Mouse (Mus musculus) embryonic facial prominence, embryonic 12.5 days (tissue): ENCODE data around the gene Actl11. TPM values are rescaled to one million over a fixed set of nuclear protein-coding genes. Genes with fewer than 3 reads are reported as not detected.

ENCODE experiments used
- ATAC-seq: fragments of 200-750 bp; cut with Nextera tagmentation; 2 replicates; pipeline ENCODE4 v1.8.0; 2017; ENCODE audit not compliant: insufficient number of reproducible peaks, insufficient read depth, low FRiP score, low TSS enrichment
- H3K27ac ChIP-seq: fragments of 300-500 bp; sonication (generic); 2 replicates; pipeline ENCODE4 v1.5.1; 2016; ENCODE audit warnings: mild to moderate bottlenecking
- H3K27me3 ChIP-seq: fragments of 300-500 bp; sonication (generic); 2 replicates; pipeline ENCODE4 v1.6.1; 2016; ENCODE audit warnings: mild to moderate bottlenecking, moderate library complexity
- H3K36me3 ChIP-seq: fragments of 300-500 bp; sonication (generic); 2 replicates; pipeline ENCODE4 v1.6.1; 2016; ENCODE audit warnings: mild to moderate bottlenecking
- H3K4me1 ChIP-seq: fragments of 300-500 bp; sonication (generic); 2 replicates; pipeline ENCODE4 v1.6.1; 2016
- H3K4me2 ChIP-seq: fragments of 300-500 bp; sonication (generic); replicated peaks from 2 replicates; pipeline ENCODE4 v1.6.1; 2016; ENCODE audit warnings: mild to moderate bottlenecking, moderate library complexity
- H3K4me3 ChIP-seq: fragments of 300-500 bp; sonication (generic); 2 replicates; pipeline ENCODE4 v1.5.1; 2016; ENCODE audit warnings: mild to moderate bottlenecking
- H3K9ac ChIP-seq: fragments of 300-500 bp; sonication (generic); 2 replicates; pipeline ENCODE4 v1.6.1; 2016; ENCODE audit warnings: mild to moderate bottlenecking, moderate library complexity
- H3K9me3 ChIP-seq: fragments of 300-500 bp; sonication (generic); 2 replicates; pipeline ENCODE4 v1.6.1; 2016; ENCODE audit warnings: mild to moderate bottlenecking, moderate library complexity
- WGBS: fragments of 180-500 bp; shearing (Covaris S2); methylation state at CpG from one replicate; pipeline ENCODE4 v1.1.7; 2016; 5-methylcytosine and 5-hydroxymethylcytosine counted together
- polyA plus RNA-seq: library from polyadenylated mRNA; unstranded; fragments of >200 nt; fragmentation: Nextera tagmentation; extraction: Ambion mirVana; gene quantifications from 2 replicates; pipeline ENCODE4 v1.2.1, GENCODE M21; 2016

Actl11 gene
- polyA plus RNA-seq, 1 experiment from 2014 or later, result not detected

- H3K36me3 ChIP-seq, result no peaks in the 10 kb centered on the region
- no peak for ATAC-seq
- no peaks in the 10 kb centered on the region for H3K9me3 ChIP-seq
- H3K4me3 ChIP-seq, result no peak overlapping the region
- 77% methylated on average over 13 of the region's 13 CpGs for WGBS
- H3K4me2 ChIP-seq, result no peak overlapping the region
- H3K27ac ChIP-seq, result no peak overlapping the region
- H3K4me1 ChIP-seq, result peaks cover 12% of the 10 kb centered on the region
- H3K9ac ChIP-seq, result no peak overlapping the region
- H3K27me3 ChIP-seq, result no peaks in the 10 kb centered on the region
Measured at GRCm38 (mm10) chr9:107949184-107949921, 21.1 kb downstream of the Actl11 start.

GRCm38 (mm10) chr9:107949922-107950235 lies 21.6 kb downstream of the Actl11 start, which contains the start of gene Traip:
Gene Traip, plus strand, starts transcription at chr9:107950136.
- Histone ChIP-seq H3K4me2 (peak within 1 kb of the TSS; percentile 78), H3K36me3 (no peaks in the 10 kb centered on the region), H3K4me3 (peak within 1 kb of the TSS; percentile 78), H3K9ac (peak within 1 kb of the TSS; percentile 64), H3K27ac (peak within 1 kb of the TSS; percentile 63; the same call in 1 of the 2 replicates), H3K4me1 (peaks cover 12% of the 10 kb centered on the region), H3K9me3 (no peaks in the 10 kb centered on the region), H3K27me3 (no peaks in the 10 kb centered on the region)
- no peak for ATAC-seq
- 83% methylated on average over 10 of the region's 10 CpGs for WGBS

DNA sequence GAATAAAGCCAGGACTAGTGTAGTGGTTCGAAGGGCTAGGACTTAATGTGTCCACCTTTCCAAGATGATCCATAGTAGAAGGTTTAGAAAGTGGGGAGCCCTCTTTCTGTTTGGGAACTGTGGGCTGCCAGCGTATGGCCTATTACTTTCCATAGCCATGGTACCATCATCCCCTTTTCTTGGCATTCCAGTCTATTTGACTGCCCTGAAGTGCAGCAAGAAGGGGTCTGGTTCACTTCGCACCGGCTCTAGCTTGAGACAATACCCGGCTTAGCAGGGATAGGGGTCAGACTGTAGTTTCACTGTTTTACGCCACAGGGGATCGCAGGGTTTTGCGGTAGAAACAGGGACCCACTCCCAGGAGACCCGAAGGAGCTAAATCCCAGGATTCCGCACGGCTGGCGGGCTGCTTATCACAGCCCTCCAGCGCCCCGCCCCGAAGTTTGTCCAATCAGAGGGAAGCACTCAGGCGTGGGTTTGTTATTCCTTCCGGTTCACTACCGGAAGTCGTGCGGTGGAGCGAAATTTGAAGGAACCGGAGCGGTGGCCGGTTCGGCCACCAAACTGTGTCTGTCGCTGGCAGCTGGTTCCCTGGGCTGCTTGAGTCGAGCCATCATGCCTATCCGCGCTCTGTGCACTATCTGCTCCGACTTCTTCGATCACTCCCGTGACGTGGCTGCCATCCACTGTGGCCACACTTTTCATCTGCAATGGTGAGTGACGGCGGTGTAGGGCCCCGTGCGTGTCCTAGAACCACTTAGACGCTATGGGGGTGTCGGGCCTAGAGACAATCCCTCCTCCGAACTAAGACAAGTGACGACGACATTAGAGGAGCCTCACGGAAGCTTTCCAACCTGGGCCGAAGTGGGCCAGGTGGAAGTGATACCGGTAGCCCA lies 22.4 kb downstream of the Actl11 start:
- H3K9ac ChIP-seq, result peak overlapping the region; percentile 64
- peak overlapping the region; percentile 78 for H3K4me3 ChIP-seq
- peak overlapping the region; percentile 78 for H3K4me2 ChIP-seq
- peaks cover 12% of the 10 kb centered on the region for H3K4me1 ChIP-seq
- H3K27me3 ChIP-seq, result no peaks in the 10 kb centered on the region
- peak; percentile 89 for ATAC-seq
- no peaks in the 10 kb centered on the region for H3K9me3 ChIP-seq
- H3K27ac ChIP-seq, result peak overlapping the region; percentile 63; the same call in 1 of the 2 replicates
- WGBS, result 15% methylated on average over 45 of the region's 45 CpGs
- H3K36me3 ChIP-seq, result no peaks in the 10 kb centered on the region

- Histone ChIP-seq H3K27ac (no peak overlapping the region), H3K4me2 (no peak overlapping the region), H3K4me1 (peaks cover 9% of the 10 kb centered on the region), H3K9ac (no peak overlapping the region), H3K9me3 (no peaks in the 10 kb centered on the region), H3K27me3 (no peaks in the 10 kb centered on the region), H3K36me3 (peaks cover 36% of the 10 kb centered on the region), H3K4me3 (no peak overlapping the region)
- ATAC-seq, result no peak
- 70% methylated on average over 6 of the region's 6 CpGs for WGBS
Measured at GRCm38 (mm10) chr9:107955613-107956289, 27.5 kb downstream of the Actl11 start.

DNA sequence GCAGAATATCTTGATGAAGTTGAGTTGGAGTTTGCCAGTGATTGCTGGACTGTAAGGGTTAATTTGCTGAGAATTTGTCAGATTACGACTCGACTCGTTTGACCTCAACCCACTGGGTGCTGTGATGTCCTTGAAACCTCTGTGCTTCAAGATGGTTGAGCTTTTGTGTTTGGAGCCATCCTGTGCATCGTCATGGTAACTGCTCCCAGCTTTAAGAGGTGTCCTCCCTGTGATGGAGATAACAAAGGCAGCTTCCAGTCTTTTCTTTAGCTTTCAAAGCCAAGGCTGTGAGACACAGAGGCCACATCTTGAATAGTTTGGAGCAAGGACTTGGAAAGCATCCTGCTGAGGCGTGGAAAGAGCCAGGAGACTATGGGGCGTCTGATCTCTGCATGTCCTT lies 28.9 kb downstream of the Actl11 start:
- WGBS, result 66% methylated on average over 6 of the region's 6 CpGs
- Histone ChIP-seq H3K36me3 (peaks cover 50% of the 10 kb centered on the region), H3K4me2 (no peak overlapping the region), H3K27me3 (no peaks in the 10 kb centered on the region), H3K27ac (no peak overlapping the region), H3K4me3 (no peak overlapping the region), H3K4me1 (no peaks in the 10 kb centered on the region), H3K9ac (no peak overlapping the region), H3K9me3 (no peaks in the 10 kb centered on the region)
- no peak for ATAC-seq

DNA sequence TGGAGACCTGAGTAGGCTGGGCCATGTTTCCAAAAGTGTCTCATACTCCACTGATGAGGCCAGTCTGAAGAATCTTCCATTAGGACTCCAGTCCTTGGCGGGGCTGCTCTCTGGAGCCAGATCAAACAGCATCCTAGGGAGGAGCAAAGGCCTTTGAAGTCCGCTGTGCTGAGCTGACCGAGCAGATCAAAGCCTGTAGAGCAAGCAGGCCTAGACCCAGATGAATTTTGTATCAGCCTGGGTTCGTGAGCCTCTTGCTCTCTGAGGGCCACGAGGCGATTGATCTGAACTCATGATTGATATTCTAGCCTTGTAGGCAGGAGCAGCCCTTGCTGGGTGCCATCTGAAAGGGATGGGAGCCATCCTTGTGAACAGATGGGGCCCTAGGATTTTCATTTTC lies 31.6 kb downstream of the Actl11 start:
- Histone ChIP-seq H3K36me3 (peaks cover 55% of the 10 kb centered on the region), H3K9ac (no peak overlapping the region), H3K27me3 (no peaks in the 10 kb centered on the region), H3K4me2 (no peak overlapping the region), H3K9me3 (no peaks in the 10 kb centered on the region), H3K4me3 (no peak overlapping the region), H3K27ac (no peak overlapping the region), H3K4me1 (no peaks in the 10 kb centered on the region)
- WGBS, result 76% methylated on average over 6 of the region's 6 CpGs
- no peak for ATAC-seq

GRCm38 (mm10) chr9:107960928-107961327 lies 32.7 kb downstream of the Actl11 start:
- Histone ChIP-seq H3K9me3 (no peaks in the 10 kb centered on the region), H3K4me1 (no peaks in the 10 kb centered on the region), H3K27me3 (no peaks in the 10 kb centered on the region), H3K4me3 (no peak overlapping the region), H3K9ac (no peak overlapping the region), H3K4me2 (no peak overlapping the region), H3K27ac (no peak overlapping the region), H3K36me3 (peaks cover 54% of the 10 kb centered on the region)
- 70% methylated on average over 4 of the region's 4 CpGs for WGBS
- ATAC-seq, result no peak

- Histone ChIP-seq H3K9ac (no peak overlapping the region), H3K27me3 (no peaks in the 10 kb centered on the region), H3K9me3 (no peaks in the 10 kb centered on the region), H3K4me3 (no peak overlapping the region), H3K4me1 (no peaks in the 10 kb centered on the region), H3K36me3 (peaks cover 53% of the 10 kb centered on the region), H3K4me2 (no peak overlapping the region), H3K27ac (no peak overlapping the region)
- no peak for ATAC-seq
- WGBS, result 90% methylated on average over 10 of the region's 10 CpGs
Measured at GRCm38 (mm10) chr9:107961351-107961762, 33.1 kb downstream of the Actl11 start.

- peaks cover 56% of the 10 kb centered on the region for H3K36me3 ChIP-seq
- H3K4me2 ChIP-seq, result no peak overlapping the region
- 63% methylated on average over 5 of the region's 5 CpGs for WGBS
- no peaks in the 10 kb centered on the region for H3K4me1 ChIP-seq
- no peak overlapping the region for H3K4me3 ChIP-seq
- H3K27ac ChIP-seq, result no peak overlapping the region
- no peak for ATAC-seq
- no peaks in the 10 kb centered on the region for H3K27me3 ChIP-seq
- no peak overlapping the region for H3K9ac ChIP-seq
- H3K9me3 ChIP-seq, result no peaks in the 10 kb centered on the region
Measured at GRCm38 (mm10) chr9:107961881-107962280, 33.6 kb downstream of the Actl11 start.

- ATAC-seq, result no peak
- H3K4me3 ChIP-seq, result no peak overlapping the region
- H3K27ac ChIP-seq, result no peak overlapping the region
- no peaks in the 10 kb centered on the region for H3K9me3 ChIP-seq
- H3K4me1 ChIP-seq, result no peaks in the 10 kb centered on the region
- H3K27me3 ChIP-seq, result no peaks in the 10 kb centered on the region
- H3K4me2 ChIP-seq, result no peak overlapping the region
- H3K36me3 ChIP-seq, result peaks cover 51% of the 10 kb centered on the region
- H3K9ac ChIP-seq, result no peak overlapping the region
- WGBS, result 89% methylated on average over 9 of the region's 9 CpGs
Measured at GRCm38 (mm10) chr9:107962916-107963315, 34.6 kb downstream of the Actl11 start.

DNA sequence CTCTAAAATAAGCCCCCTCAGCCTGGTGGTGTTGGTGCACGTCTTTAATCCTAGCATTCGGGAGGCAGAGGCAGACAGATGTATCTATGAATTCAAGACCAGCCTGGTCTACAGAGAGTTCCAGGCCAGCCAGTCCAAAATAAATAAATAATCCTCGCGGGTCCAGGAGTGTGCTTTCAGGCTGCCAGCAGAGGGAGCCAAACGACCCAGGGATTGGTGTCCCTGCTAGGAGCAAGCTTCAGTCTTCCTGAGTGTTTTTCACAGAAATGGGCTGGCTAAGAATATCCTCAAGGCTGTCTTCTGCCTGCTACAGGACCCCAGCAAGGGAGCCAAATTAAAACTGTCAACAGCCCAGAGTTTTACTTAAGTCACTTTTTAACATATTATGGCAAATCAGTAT lies 35.4 kb downstream of the Actl11 start:
- H3K4me3 ChIP-seq, result no peak overlapping the region
- 18% methylated on average over 5 of the region's 5 CpGs for WGBS
- H3K4me2 ChIP-seq, result no peak overlapping the region
- H3K27me3 ChIP-seq, result no peaks in the 10 kb centered on the region
- H3K4me1 ChIP-seq, result no peaks in the 10 kb centered on the region
- H3K9me3 ChIP-seq, result no peaks in the 10 kb centered on the region
- H3K27ac ChIP-seq, result no peak overlapping the region
- no peak overlapping the region for H3K9ac ChIP-seq
- H3K36me3 ChIP-seq, result peaks cover 50% of the 10 kb centered on the region
- no peak for ATAC-seq
